Mouse (Mus musculus) CH12.LX (cell line): Measurements from ENCODE around the gene Lingo3. TPM values are rescaled to one million over a fixed set of nuclear protein-coding genes. Genes with fewer than 3 reads are reported as not detected.

ENCODE experiments used
- DNase-seq: peaks from one replicate; pipeline ENCODE4 v3.0.0-alpha.2; 2013; ENCODE audit errors: extremely low read depth
- H3K27ac ChIP-seq: 2 replicates; pipeline ENCODE4 v1.5.1; 2012; ENCODE audit warnings: low read depth, mild to moderate bottlenecking, control low read depth, moderate library complexity; ENCODE audit not compliant: insufficient read depth
- H3K27me3 ChIP-seq: replicated peaks from 2 replicates; pipeline ENCODE3; 2012; ENCODE audit warnings: inconsistent platforms
- H3K36me3 ChIP-seq, 2 experiments: replicated peaks in 1 of 2; 2 replicates each; pipeline versions ENCODE3 to v1.6.1; 2012; ENCODE audit warnings: inconsistent platforms in 1 of 2, low read length in 1 of 2, mild to moderate bottlenecking in 1 of 2, mixed read lengths in 1 of 2, moderate library complexity in 1 of 2; ENCODE audit not compliant: control insufficient read depth in 1 of 2, insufficient read depth in 1 of 2
- H3K4me1 ChIP-seq, 2 experiments: 2 replicates each; pipeline ENCODE4 v1.6.1; 2012; ENCODE audit warnings: inconsistent platforms in 1 of 2, moderate library complexity in 1 of 2; ENCODE audit not compliant: insufficient read depth in 2 of 2, control insufficient read depth in 1 of 2
- H3K4me2 ChIP-seq: 2 replicates; pipeline ENCODE4 v1.6.1; 2012; ENCODE audit warnings: low read depth, mild to moderate bottlenecking, control low read depth; ENCODE audit not compliant: poor library complexity, insufficient read depth, severe bottlenecking
- H3K4me3 ChIP-seq, 3 experiments: fragments of 150-350 bp in 1 of 3; sonication (generic) in 1 of 3; replicated peaks in 1 of 3; 2 replicates each; pipeline versions ENCODE3 to v1.5.1; 2011 to 2012; ENCODE audit warnings: low read depth in 2 of 3, low read length in 2 of 3, mild to moderate bottlenecking in 2 of 3, moderate library complexity in 2 of 3, control low read depth in 1 of 3, improper control_type of control experiment in 1 of 3, inconsistent platforms in 1 of 3, mixed read lengths in 1 of 3; ENCODE audit not compliant: poor library complexity in 1 of 3
- H3K79me2 ChIP-seq: replicated peaks from 2 replicates; pipeline ENCODE4 v1.6.1; 2012; ENCODE audit warnings: mild to moderate bottlenecking, moderate library complexity; ENCODE audit not compliant: control insufficient read depth, poor library complexity, insufficient read depth, severe bottlenecking; ENCODE audit errors: extremely low read depth
- H3K9ac ChIP-seq: 2 replicates; pipeline ENCODE4 v1.6.1; 2012; ENCODE audit warnings: low read depth, mild to moderate bottlenecking, control low read depth, moderate library complexity; ENCODE audit not compliant: insufficient read depth
- H3K9me3 ChIP-seq: replicated peaks from 2 replicates; pipeline ENCODE3; 2012; ENCODE audit warnings: low read length, inconsistent platforms, mixed read lengths
- BHLHE40 ChIP-seq: IDR thresholded peaks from 2 replicates; pipeline ENCODE4 v1.6.1; 2011; ENCODE audit warnings: mild to moderate bottlenecking, low read depth, low read length, improper control_type of control experiment
- CTCF ChIP-seq, 2 experiments: IDR thresholded peaks in 1 of 2; conservative IDR thresholded peaks in 1 of 2; 2 replicates each; pipeline ENCODE4 v1.5.1; 2011 to 2012; ENCODE audit warnings: low read depth in 2 of 2, low read length in 2 of 2, improper control_type of control experiment in 1 of 2, inconsistent platforms in 1 of 2, mild to moderate bottlenecking in 1 of 2, moderate library complexity in 1 of 2
- E2F4 ChIP-seq: IDR thresholded peaks from 2 replicates; pipeline ENCODE4 v1.6.1; 2011; ENCODE audit warnings: low read depth, low read length, improper control_type of control experiment; ENCODE audit not compliant: insufficient replicate concordance
- ELF1 ChIP-seq: IDR thresholded peaks from 2 replicates; pipeline ENCODE4 v1.6.1; 2014; ENCODE audit warnings: low read depth, mild to moderate bottlenecking, inconsistent platforms, low read length, improper control_type of control experiment
- EP300 ChIP-seq: IDR thresholded peaks from 2 replicates; pipeline ENCODE4 v1.6.1; 2011; ENCODE audit warnings: low read length, improper control_type of control experiment
- JUN ChIP-seq: IDR thresholded peaks from 2 replicates; pipeline ENCODE4 v1.6.1; 2011; ENCODE audit warnings: low read depth, mild to moderate bottlenecking, low read length, improper control_type of control experiment, moderate library complexity; ENCODE audit not compliant: insufficient read depth
- JUND ChIP-seq: conservative IDR thresholded peaks from 2 replicates; pipeline ENCODE4 v1.6.1; 2011; ENCODE audit warnings: low read depth, low read length, improper control_type of control experiment
- MAX ChIP-seq: IDR thresholded peaks from 2 replicates; pipeline ENCODE4 v1.6.1; 2011; ENCODE audit warnings: low read length, improper control_type of control experiment
- NELFE ChIP-seq: IDR thresholded peaks from 2 replicates; pipeline ENCODE4 v1.6.1; 2011; ENCODE audit warnings: low read depth, low read length, improper control_type of control experiment
- PAX5 ChIP-seq: IDR thresholded peaks from 2 replicates; pipeline ENCODE4 v1.6.1; 2012; ENCODE audit warnings: low read length, inconsistent platforms, mixed read lengths
- POLR2A ChIP-seq: IDR thresholded peaks from 2 replicates; pipeline ENCODE4 v1.6.1; 2011; ENCODE audit warnings: low read depth, mild to moderate bottlenecking, improper control_type of control experiment, low read length
- POLR2AphosphoS2 ChIP-seq: IDR thresholded peaks from 2 replicates; pipeline ENCODE4 v1.6.1; 2011; ENCODE audit warnings: low read depth, low read length, improper control_type of control experiment
- RCOR1 ChIP-seq: conservative IDR thresholded peaks from 2 replicates; pipeline ENCODE4 v1.6.1; 2012; ENCODE audit warnings: low read depth, mild to moderate bottlenecking, inconsistent platforms, low read length, improper control_type of control experiment
- SIN3A ChIP-seq: IDR thresholded peaks from 2 replicates; pipeline ENCODE4 v1.6.1; 2012; ENCODE audit warnings: low read length, improper control_type of control experiment, inconsistent platforms
- SMC3 ChIP-seq: IDR thresholded peaks from 2 replicates; pipeline ENCODE4 v1.6.1; 2011; ENCODE audit warnings: low read depth, low read length, improper control_type of control experiment
- TBP ChIP-seq: conservative IDR thresholded peaks from 2 replicates; pipeline ENCODE4 v1.6.1; 2011; ENCODE audit warnings: low read depth, low read length, improper control_type of control experiment
- USF1 ChIP-seq: IDR thresholded peaks from 2 replicates; pipeline ENCODE4 v1.6.1; 2014; ENCODE audit warnings: low read depth, mild to moderate bottlenecking, inconsistent platforms, low read length, improper control_type of control experiment
- ZKSCAN1 ChIP-seq: IDR thresholded peaks from 2 replicates; pipeline ENCODE4 v1.6.1; 2012; ENCODE audit warnings: low read depth, inconsistent platforms, low read length, improper control_type of control experiment, borderline replicate concordance
- ZMIZ1 ChIP-seq: IDR thresholded peaks from 2 replicates; pipeline ENCODE4 v1.6.1; 2012; ENCODE audit warnings: low read depth, mild to moderate bottlenecking, inconsistent platforms, low read length, improper control_type of control experiment
- ZNF384 ChIP-seq: IDR thresholded peaks from 2 replicates; pipeline ENCODE4 v1.6.1; 2012; ENCODE audit warnings: low read depth, low read length, improper control_type of control experiment, inconsistent platforms
- dilution Hi-C: fragments of 300-500 bp; cut with MboI; formaldehyde crosslinking; loops from 2 replicates; pipeline ENCODE4 v1.14.3; 2020; ENCODE audit warnings: low sequenced_read_pairs; ENCODE audit not compliant: extremely low pct_unique_long_range_greater_than_20kb, extremely low pct_ligation_motif_present
- in situ Hi-C: fragments of 300-500 bp; cut with MboI; formaldehyde crosslinking; loops from 3 replicates; pipeline ENCODE4 v1.14.3; 2019; ENCODE audit warnings: low sequenced_read_pairs, low pct_ligation_motif_present, low pct_unique_long_range_greater_than_20kb, mixed read lengths
- polyA plus RNA-seq: library from polyadenylated mRNA; unstranded; fragments of >175 nt; gene quantifications from 2 replicates; pipeline ENCODE4 v1.2.1, GENCODE M21; 2012; ENCODE audit warnings: low read depth; ENCODE audit not compliant: insufficient read length
- total RNA-seq, 2 experiments: library from RNA; depleted of rRNA; stranded (reverse); fragments of 300-350 nt in 1 of 2; fragments of >200 nt in 1 of 2; gene quantifications; 2 replicates each; pipeline ENCODE4 v1.2.3; 2012 to 2014

The Lingo3 gene
- total and polyA plus RNA-seq, 3 experiments: 0.21 TPM; not detected in 2

DNA sequence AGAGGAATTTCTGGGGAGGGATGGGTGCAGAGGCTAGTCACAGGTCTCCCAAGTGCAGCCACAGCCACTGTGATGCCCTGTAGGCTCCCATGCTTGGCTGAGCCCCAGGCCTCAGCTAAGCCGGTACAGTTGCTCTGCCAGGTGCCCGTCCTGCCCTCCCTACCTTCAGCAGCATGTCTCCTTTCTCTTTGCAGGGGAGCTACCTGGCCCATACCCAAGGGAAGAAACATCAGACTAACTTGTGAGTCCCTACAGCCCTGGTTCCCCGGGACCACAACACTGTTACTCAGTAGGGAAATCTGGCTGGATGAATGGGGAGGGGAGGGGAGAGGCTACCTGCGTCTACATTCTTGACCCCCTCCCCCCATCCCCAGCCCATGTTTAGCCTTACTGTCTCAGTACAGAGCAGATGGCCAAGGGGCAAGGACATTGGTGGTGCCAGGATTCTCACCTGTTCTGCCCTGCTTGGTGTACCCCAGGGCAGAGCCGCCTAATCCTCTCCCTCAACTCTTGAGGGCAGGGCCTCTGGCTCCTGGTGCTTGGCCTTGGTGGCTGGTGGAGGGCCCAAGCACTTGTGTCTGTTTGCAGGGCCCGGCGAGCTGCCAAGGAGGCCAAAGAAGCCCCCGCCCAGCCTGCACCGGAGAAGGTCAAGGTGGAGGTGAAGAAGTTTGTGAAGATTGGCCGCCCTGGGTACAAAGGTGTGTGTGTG is 41.5 kb downstream of the Lingo3 start:
- no peak for DNase-seq
- in situ Hi-C loops (loop anchor here (10.0 kb wide), 1 partner anchor 192 kb away; no protein-coding TSS in a partner anchor), dilution Hi-C loops (no loop called here)
- H3K4me1 ChIP-seq: peaks cover 6 to 17% of the 10 kb centered on the region in 2 experiments
- peaks cover 60 to 75% of the 10 kb centered on the region in 2 experiments for H3K36me3 ChIP-seq
- H3K27ac ChIP-seq: no peak overlapping the region
- H3K9ac ChIP-seq: no peak overlapping the region
- H3K79me2 ChIP-seq: peaks cover 35% of the 10 kb centered on the region
- no peak overlapping the region for H3K4me3 ChIP-seq
- no peak overlapping the region for H3K4me2 ChIP-seq
- TF ChIP-seq NELFE (no peak), USF1 (no peak), E2F4 (no peak), JUND (no peak), POLR2AphosphoS2 (no peak), CTCF (conservative IDR thresholded peaks at IDR 0.05 in 1 of 2, IDR thresholded peaks at IDR 0.05 in 1 of 2; ENCODE audit: low read depth in 2 of 2, low read length in 2 of 2) (no peak), ZMIZ1 (no peak), SMC3 (no peak), TBP (no peak), MAX (no peak), ELF1 (no peak), RCOR1 (no peak), SIN3A (no peak), ZKSCAN1 (no peak), ZNF384 (no peak), JUN (no peak)
- peaks cover 5% of the 10 kb centered on the region for H3K9me3 ChIP-seq
- H3K27me3 ChIP-seq: no peaks in the 10 kb centered on the region

DNA sequence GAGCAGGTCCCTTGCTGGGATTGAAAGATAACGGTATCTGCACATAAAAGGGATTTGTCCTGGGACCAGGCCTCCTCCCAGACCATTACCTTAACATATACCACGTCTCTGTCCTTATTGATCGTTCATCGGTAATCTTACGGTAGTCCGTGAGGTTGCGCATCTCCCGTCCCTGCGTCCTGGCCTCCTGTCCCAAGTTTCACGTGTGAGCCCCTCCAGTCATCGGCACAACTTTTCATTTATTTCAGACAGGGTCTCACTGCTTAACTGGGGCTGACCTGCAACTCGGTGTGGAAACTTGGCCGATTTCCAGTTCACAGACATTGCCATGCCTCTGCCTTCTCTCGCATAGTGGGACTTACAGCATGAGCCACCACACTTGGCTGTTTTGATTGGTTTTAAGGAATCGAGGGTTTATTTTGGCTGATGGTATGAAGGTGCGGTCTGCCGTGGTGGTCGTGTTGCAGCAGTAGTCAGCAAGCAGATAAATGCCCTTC is 44.7 kb downstream of the Lingo3 start:
- peak overlapping the region; percentile 91 for H3K27ac ChIP-seq
- peaks cover 47% of the 10 kb centered on the region for H3K79me2 ChIP-seq
- H3K36me3 ChIP-seq: peaks cover 54 to 68% of the 10 kb centered on the region in 2 experiments
- no peaks in the 10 kb centered on the region for H3K9me3 ChIP-seq
- peak overlapping the region; percentile 68 to 94 (median 87) for H3K4me3 ChIP-seq
- dilution Hi-C loops (no loop called here), in situ Hi-C loops (loop anchor here (5.0 kb wide), 1 partner anchor 37 kb away; no protein-coding TSS in a partner anchor)
- TF ChIP-seq RCOR1 (no peak), POLR2A (no peak), PAX5 (no peak), EP300 (no peak), SIN3A (peak; percentile 30; the same call in 1 of the 2 replicates), JUN (no peak), BHLHE40 (no peak)
- H3K27me3 ChIP-seq: no peaks in the 10 kb centered on the region
- H3K9ac ChIP-seq: peak overlapping the region; percentile 99
- peaks cover 10 to 33% of the 10 kb centered on the region in 2 experiments for H3K4me1 ChIP-seq
- peak overlapping the region; percentile 73 for H3K4me2 ChIP-seq
- no peak for DNase-seq
